Mouse (Mus musculus) lung, postnatal 0 days (tissue): Measurements from ENCODE around the gene Mab21l1. TPM values are rescaled to one million over a fixed set of nuclear protein-coding genes. Genes with fewer than 3 reads are reported as not detected.

ENCODE experiments used
- ATAC-seq: fragments of 200-750 bp; cut with Nextera tagmentation; 2 replicates; pipeline ENCODE4 v1.8.0; 2017; ENCODE audit warnings: moderate library complexity
- DNase-seq: peaks from one replicate; pipeline ENCODE4 v3.0.0-alpha.2; 2016; ENCODE audit warnings: low spot score
- H3K27ac ChIP-seq: fragments of 300-500 bp; sonication (generic); 2 replicates; pipeline ENCODE4 v1.5.1; 2014; ENCODE audit warnings: antibody characterized with exemption, mild to moderate bottlenecking, low read length, mixed read lengths
- H3K27me3 ChIP-seq: fragments of 300-500 bp; sonication (generic); replicated peaks from 2 replicates; pipeline ENCODE4 v1.6.1; 2014; ENCODE audit warnings: low read length, mixed read lengths; ENCODE audit not compliant: insufficient read depth
- H3K36me3 ChIP-seq: fragments of 300-500 bp; sonication (generic); 2 replicates; pipeline ENCODE4 v1.6.1; 2014; ENCODE audit warnings: low read length, mixed read lengths; ENCODE audit not compliant: insufficient read depth
- H3K4me1 ChIP-seq: fragments of 300-500 bp; sonication (generic); 2 replicates; pipeline ENCODE4 v1.6.1; 2014; ENCODE audit warnings: antibody characterized with exemption, low read depth, low read length, mixed read lengths; ENCODE audit not compliant: insufficient read depth
- H3K4me2 ChIP-seq: fragments of 300-500 bp; sonication (generic); replicated peaks from 2 replicates; pipeline ENCODE4 v1.6.1; 2014; ENCODE audit warnings: low read depth, mild to moderate bottlenecking, low read length, moderate library complexity, mixed read lengths
- H3K4me3 ChIP-seq: fragments of 300-500 bp; sonication (generic); 2 replicates; pipeline ENCODE4 v1.5.1; 2014; ENCODE audit warnings: low read depth, low read length
- H3K9ac ChIP-seq: fragments of 300-500 bp; sonication (generic); replicated peaks from 2 replicates; pipeline ENCODE4 v1.6.1; 2014; ENCODE audit warnings: low read depth, mild to moderate bottlenecking
- H3K9me3 ChIP-seq: fragments of 300-500 bp; sonication (generic); 2 replicates; pipeline ENCODE4 v1.6.1; 2016; ENCODE audit warnings: low read length, mixed read lengths
- CTCF ChIP-seq: IDR thresholded peaks from 2 replicates; pipeline ENCODE4 v1.5.1; 2016; ENCODE audit warnings: antibody characterized with exemption, mild to moderate bottlenecking
- EP300 ChIP-seq: IDR thresholded peaks from 2 replicates; pipeline ENCODE4 v1.6.1; 2016; ENCODE audit warnings: antibody characterized with exemption, mild to moderate bottlenecking, control low read depth
- WGBS: fragments of 180-500 bp; shearing (Covaris S2); extraction: QIAGEN DNeasy Blood & Tissue Kit; methylation state at CpG from one replicate; pipeline ENCODE4 v1.1.7; 2014; 5-methylcytosine and 5-hydroxymethylcytosine counted together
- polyA plus RNA-seq: library from polyadenylated mRNA; unstranded; fragments of >200 nt; fragmentation: Nextera tagmentation; extraction: Ambion mirVana; gene quantifications from 2 replicates; pipeline ENCODE4 v1.2.1, GENCODE M21; 2015

Mab21l1 gene
- 0.24 TPM in 1 of 2 replicates, not detected in the other for polyA plus RNA-seq

GRCm38 (mm10) chr3:55782056-55782687, at the start of gene Mab21l1:
TSS of gene Mab21l1 (plus strand) at chr3:55782510.
- TF ChIP-seq CTCF (no peak), EP300 (no peak)
- Histone ChIP-seq H3K4me1 (peaks cover 3% of the 10 kb centered on the region; the same call in 1 of the 2 replicates), H3K4me2 (peak within 1 kb of the TSS; percentile 52), H3K27me3 (peaks cover 40% of the 10 kb centered on the region), H3K9me3 (no peaks in the 10 kb centered on the region), H3K4me3 (peak within 1 kb of the TSS; percentile 37), H3K9ac (no peak within 1 kb of the TSS), H3K27ac (no peak within 1 kb of the TSS), H3K36me3 (no peaks in the 10 kb centered on the region)
- ATAC-seq = no peak
- WGBS = 18% methylated on average over 16 of the region's 16 CpGs
- DNase-seq = no peak

DNA sequence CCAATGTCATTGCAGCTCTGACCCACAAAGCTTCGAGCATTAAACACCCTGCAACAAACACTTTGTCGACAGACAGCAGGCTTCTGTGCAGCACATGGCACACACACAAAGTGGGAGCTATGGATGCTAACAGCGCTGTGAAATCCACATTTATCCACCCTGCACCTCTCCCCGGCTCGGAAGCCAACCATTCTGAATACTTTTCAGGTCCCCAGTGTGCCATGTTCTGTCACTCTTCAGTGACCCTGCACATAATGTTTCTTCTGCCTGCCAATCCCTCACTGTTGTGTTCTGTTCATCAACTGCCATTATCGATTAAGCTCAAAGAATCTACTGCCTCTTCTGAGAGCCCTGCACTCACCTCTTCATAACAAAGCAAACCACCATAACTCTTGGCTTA, 48.6 kb upstream of the Mab21l1 start:
- WGBS = 81% methylated on average over 6 of the region's 6 CpGs

GRCm38 (mm10) chr3:55741428-55741827, 40.9 kb upstream of the Mab21l1 start:
- no peak for DNase-seq
- Histone ChIP-seq H3K4me2 (no peak overlapping the region), H3K4me3 (no peak overlapping the region), H3K27me3 (no peaks in the 10 kb centered on the region), H3K4me1 (no peaks in the 10 kb centered on the region), H3K9me3 (no peaks in the 10 kb centered on the region), H3K36me3 (no peaks in the 10 kb centered on the region), H3K27ac (no peak overlapping the region), H3K9ac (no peak overlapping the region)
- ATAC-seq = no peak
- no peak for TF ChIP-seq CTCF
- 71% methylated on average over 6 of the region's 6 CpGs for WGBS

More for the DNA sequence above, 48.6 kb upstream of the Mab21l1 start:
- ATAC-seq (no peak), DNase-seq (no peak)
- no peaks in the 10 kb centered on the region for H3K9me3 ChIP-seq
- no peak overlapping the region for H3K27ac ChIP-seq
- no peaks in the 10 kb centered on the region for H3K36me3 ChIP-seq
- H3K9ac ChIP-seq = no peak overlapping the region
- H3K4me2 ChIP-seq = no peak overlapping the region
- TF ChIP-seq EP300 (no peak), CTCF (no peak)
- no peaks in the 10 kb centered on the region for H3K4me1 ChIP-seq
- no peak overlapping the region for H3K4me3 ChIP-seq
- no peaks in the 10 kb centered on the region for H3K27me3 ChIP-seq

DNA sequence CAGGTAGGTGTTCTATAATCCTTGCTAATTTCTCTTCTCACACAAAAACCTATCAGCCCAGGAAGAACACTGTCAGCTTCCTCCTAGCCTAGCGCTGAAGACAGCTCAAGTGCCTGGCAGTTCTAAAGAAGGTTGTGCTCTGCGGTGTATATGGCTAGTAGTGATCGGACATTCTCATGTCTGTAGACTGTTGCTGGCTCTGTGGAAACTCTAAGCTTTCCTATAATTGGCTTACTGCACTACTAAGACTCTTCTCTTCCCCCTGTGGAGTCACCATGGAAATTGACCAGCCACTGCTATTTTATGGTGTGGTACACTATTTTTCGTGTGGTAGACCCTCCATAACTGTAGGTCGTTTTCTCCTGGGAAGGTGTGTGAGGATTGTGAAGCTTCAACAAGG, 40.1 kb upstream of the Mab21l1 start:
- Histone ChIP-seq H3K9ac (no peak overlapping the region), H3K9me3 (no peaks in the 10 kb centered on the region), H3K4me1 (no peaks in the 10 kb centered on the region), H3K27ac (no peak overlapping the region), H3K27me3 (no peaks in the 10 kb centered on the region), H3K4me2 (no peak overlapping the region), H3K36me3 (no peaks in the 10 kb centered on the region), H3K4me3 (no peak overlapping the region)
- TF ChIP-seq EP300 (no peak), CTCF (no peak)
- ATAC-seq (no peak), DNase-seq (no peak)
- 83% methylated on average over 5 of the region's 5 CpGs for WGBS

- Histone ChIP-seq H3K36me3 (no peaks in the 10 kb centered on the region), H3K27ac (no peak overlapping the region), H3K4me3 (no peak overlapping the region), H3K4me2 (no peak overlapping the region), H3K9me3 (no peaks in the 10 kb centered on the region), H3K9ac (no peak overlapping the region), H3K27me3 (no peaks in the 10 kb centered on the region), H3K4me1 (no peaks in the 10 kb centered on the region)
- TF ChIP-seq EP300 (no peak), CTCF (no peak)
- WGBS = 74% methylated on average over 4 of the region's 4 CpGs
- DNase-seq (no peak), ATAC-seq (no peak)
Measured at GRCm38 (mm10) chr3:55742654-55743053, 39.7 kb upstream of the Mab21l1 start.

GRCm38 (mm10) chr3:55743885-55744284, 38.4 kb upstream of the Mab21l1 start:
- Histone ChIP-seq H3K4me1 (no peaks in the 10 kb centered on the region), H3K9me3 (no peaks in the 10 kb centered on the region), H3K4me2 (no peak overlapping the region), H3K27ac (no peak overlapping the region), H3K4me3 (no peak overlapping the region), H3K36me3 (no peaks in the 10 kb centered on the region), H3K27me3 (no peaks in the 10 kb centered on the region), H3K9ac (no peak overlapping the region)
- DNase-seq (no peak), ATAC-seq (no peak)
- 71% methylated on average over 5 of the region's 5 CpGs for WGBS
- TF ChIP-seq EP300 (no peak), CTCF (no peak)
